Mouse (Mus musculus): ENCODE measurements around the gene Pitx2. TPM values are rescaled to one million over a fixed set of nuclear protein-coding genes. Genes with fewer than 3 reads are reported as not detected.
A peak's percentile ranks its signal among the peaks of the same experiment; 100 is the strongest.

Gene Pitx2
- polyA plus RNA-seq, 2 experiments = 11.9 to 13.3 TPM

GRCm38 (mm10) chr3:129220681-129221379 lies 21.2 kb downstream of the Pitx2 start:
- no peak for DNase-seq (ENCODE audit: low spot score)
- Histone ChIP-seq H3K9me3 (ENCODE audit: control insufficient read depth, low read length) (no peaks in the 10 kb centered on the region), H3K4me1 (ENCODE audit: control insufficient read depth, insufficient read depth, low read length) (peaks cover 5% of the 10 kb centered on the region; the same call in 1 of the 2 replicates), H3K4me2 (replicated peaks; ENCODE audit: low read depth, low read length, severe bottlenecking) (no peak overlapping the region), H3K27me3 (ENCODE audit: control insufficient read depth, insufficient read depth, low read length) (peaks cover 93% of the 10 kb centered on the region), H3K9ac (ENCODE audit: low read depth, low read length, severe bottlenecking) (no peak overlapping the region), H3K27ac (replicated peaks; ENCODE audit: low read depth, low read length) (no peak overlapping the region), H3K36me3 (ENCODE audit: control insufficient read depth, insufficient read depth, low read length) (no peaks in the 10 kb centered on the region), H3K4me3 (replicated peaks; ENCODE audit: low read length) (no peak overlapping the region)
- no peak for ATAC-seq (ENCODE audit: low FRiP score, low read depth)
- TF ChIP-seq POLR2A (IDR thresholded peaks at IDR 0.05; ENCODE audit: borderline replicate concordance, extremely low read depth, insufficient read depth, insufficient read length) = no peak
- 6% methylated on average over 24 of the region's 24 CpGs for WGBS

DNA sequence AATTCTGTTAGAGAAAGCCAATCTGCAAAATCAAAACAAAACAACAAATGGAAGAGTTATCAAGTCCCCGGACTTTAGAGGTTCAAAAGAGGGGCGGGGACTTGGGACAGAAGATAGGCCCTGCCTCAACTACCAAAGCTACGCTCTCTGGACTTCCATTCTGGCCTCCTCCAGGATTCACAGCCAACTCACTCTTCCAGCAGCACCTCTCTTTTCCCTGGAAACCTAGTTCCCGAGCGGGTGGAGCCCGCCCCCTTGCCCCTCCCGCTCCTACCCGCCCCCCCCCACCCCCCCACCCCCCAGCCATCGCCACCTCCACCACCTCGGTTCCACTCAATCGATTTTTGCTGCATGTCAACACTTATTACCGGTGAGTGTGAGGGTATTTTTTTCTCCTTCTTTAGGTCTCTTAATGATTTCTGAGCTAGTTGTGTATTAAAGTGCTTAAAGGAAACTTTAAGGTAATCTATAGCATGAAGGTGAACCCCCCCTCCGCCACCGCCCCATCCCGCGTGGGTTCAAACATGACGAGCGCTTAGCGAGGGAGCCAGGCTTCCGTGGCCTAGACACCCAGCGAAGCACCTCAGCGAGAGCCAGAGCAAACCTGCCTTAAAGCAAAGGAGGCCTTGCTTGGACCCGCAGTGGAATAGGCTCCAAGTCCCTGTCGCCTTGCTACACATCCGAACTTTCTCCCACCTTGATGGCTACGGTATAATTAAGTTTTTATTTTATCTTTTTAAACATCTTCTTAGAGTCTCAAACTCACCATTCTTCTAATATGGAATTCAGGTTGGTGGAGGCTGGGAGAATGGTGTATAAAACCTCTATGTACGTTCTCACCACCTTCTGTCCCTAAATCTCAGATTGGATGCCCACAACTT lies 21.9 kb downstream of the Pitx2 start:
- no peak overlapping the region for H3K27ac ChIP-seq (replicated peaks; ENCODE audit: low read depth, low read length)
- WGBS = 7% methylated on average over 23 of the region's 27 CpGs

DNA sequence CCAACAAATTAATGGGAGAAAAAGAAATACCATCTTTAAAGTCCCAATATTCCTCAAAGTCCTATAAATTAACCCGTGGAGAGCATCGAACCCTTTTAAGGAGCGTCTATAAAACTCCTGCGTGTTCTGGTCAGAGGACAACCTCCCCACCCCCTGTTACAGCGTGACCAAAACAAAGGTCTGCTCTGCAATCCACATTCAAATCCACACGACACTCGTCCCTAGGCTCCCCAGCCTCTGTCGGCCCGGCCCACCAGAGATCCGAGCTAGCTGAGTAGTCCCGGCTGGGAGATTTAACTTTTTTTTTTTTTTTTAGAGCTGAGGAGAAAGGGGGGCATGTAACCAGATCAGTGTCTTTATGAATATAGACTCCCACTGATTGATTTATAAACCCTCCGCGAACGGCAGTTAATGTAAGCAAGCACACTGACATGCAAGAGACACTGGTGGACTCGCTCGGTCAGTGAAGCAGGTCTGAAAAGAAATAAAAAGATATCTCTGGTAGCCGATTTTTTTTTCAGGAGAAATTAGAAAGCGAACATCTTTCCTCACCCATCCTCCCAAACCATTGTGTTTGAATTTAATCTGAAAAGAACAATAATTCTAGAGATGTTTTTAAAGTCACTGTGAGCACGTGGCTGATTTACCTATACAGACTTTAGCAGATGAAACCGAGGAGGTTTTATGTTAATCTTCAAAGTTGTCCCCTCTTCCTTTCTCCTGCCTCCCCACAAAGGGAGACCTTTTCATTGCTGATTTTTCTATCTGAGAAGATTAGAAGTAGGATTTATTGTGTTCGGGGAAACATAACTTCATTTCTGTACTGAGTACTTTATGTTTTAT lies 23.0 kb downstream of the Pitx2 start:
- Histone ChIP-seq H3K27ac (replicated peaks; ENCODE audit: low read depth, low read length) (no peak overlapping the region), H3K27me3 (ENCODE audit: control insufficient read depth, insufficient read depth, low read length) (peaks cover 93% of the 10 kb centered on the region), H3K4me2 (replicated peaks; ENCODE audit: low read depth, low read length, severe bottlenecking) (no peak overlapping the region), H3K4me3 (replicated peaks; ENCODE audit: low read length) (no peak overlapping the region), H3K9me3 (ENCODE audit: control insufficient read depth, low read length) (no peaks in the 10 kb centered on the region), H3K36me3 (ENCODE audit: control insufficient read depth, insufficient read depth, low read length) (no peaks in the 10 kb centered on the region), H3K9ac (ENCODE audit: low read depth, low read length, severe bottlenecking) (no peak overlapping the region), H3K4me1 (ENCODE audit: control insufficient read depth, insufficient read depth, low read length) (peaks cover 5% of the 10 kb centered on the region; the same call in 1 of the 2 replicates)
- WGBS = 2% methylated on average over 21 of the region's 21 CpGs
- ATAC-seq (ENCODE audit: low FRiP score, low read depth) = peak; percentile 34; the same call in 1 of the 2 replicates
- no peak for TF ChIP-seq POLR2A (IDR thresholded peaks at IDR 0.05; ENCODE audit: borderline replicate concordance, extremely low read depth, insufficient read depth, insufficient read length)
- DNase-seq (ENCODE audit: low spot score) = no peak

More for the DNA sequence above, 21.9 kb downstream of the Pitx2 start:
- Histone ChIP-seq H3K9ac (ENCODE audit: low read depth, low read length, severe bottlenecking) (no peak overlapping the region), H3K4me1 (ENCODE audit: control insufficient read depth, insufficient read depth, low read length) (peaks cover 5% of the 10 kb centered on the region; the same call in 1 of the 2 replicates), H3K4me3 (replicated peaks; ENCODE audit: low read length) (no peak overlapping the region), H3K9me3 (ENCODE audit: control insufficient read depth, low read length) (no peaks in the 10 kb centered on the region), H3K27me3 (ENCODE audit: control insufficient read depth, insufficient read depth, low read length) (peaks cover 93% of the 10 kb centered on the region), H3K36me3 (ENCODE audit: control insufficient read depth, insufficient read depth, low read length) (no peaks in the 10 kb centered on the region), H3K4me2 (replicated peaks; ENCODE audit: low read depth, low read length, severe bottlenecking) (no peak overlapping the region)
- ATAC-seq (ENCODE audit: low FRiP score, low read depth) = no peak
- no peak for TF ChIP-seq POLR2A (IDR thresholded peaks at IDR 0.05; ENCODE audit: borderline replicate concordance, extremely low read depth, insufficient read depth, insufficient read length)
- no peak for DNase-seq (ENCODE audit: low spot score)

GRCm38 (mm10) chr3:129223401-129223800 lies 23.7 kb downstream of the Pitx2 start:
- Histone ChIP-seq H3K27me3 (ENCODE audit: control insufficient read depth, insufficient read depth, low read length) (peaks cover 93% of the 10 kb centered on the region), H3K9ac (ENCODE audit: low read depth, low read length, severe bottlenecking) (no peak overlapping the region), H3K27ac (replicated peaks; ENCODE audit: low read depth, low read length) (no peak overlapping the region), H3K4me3 (replicated peaks; ENCODE audit: low read length) (no peak overlapping the region), H3K36me3 (ENCODE audit: control insufficient read depth, insufficient read depth, low read length) (no peaks in the 10 kb centered on the region), H3K4me2 (replicated peaks; ENCODE audit: low read depth, low read length, severe bottlenecking) (no peak overlapping the region), H3K4me1 (ENCODE audit: control insufficient read depth, insufficient read depth, low read length) (peaks cover 4% of the 10 kb centered on the region; the same call in 1 of the 2 replicates), H3K9me3 (ENCODE audit: control insufficient read depth, low read length) (no peaks in the 10 kb centered on the region)
- no peak for TF ChIP-seq POLR2A (IDR thresholded peaks at IDR 0.05; ENCODE audit: borderline replicate concordance, extremely low read depth, insufficient read depth, insufficient read length)
- ATAC-seq (ENCODE audit: low FRiP score, low read depth) = no peak
- WGBS = 3% methylated on average over 6 of the region's 6 CpGs
- no peak for DNase-seq (ENCODE audit: low spot score)

Data from limb, embryonic 14.5 days (tissue).